ENCODE assay signal across 10 mouse cellular contexts in the genomic region with DNA sequence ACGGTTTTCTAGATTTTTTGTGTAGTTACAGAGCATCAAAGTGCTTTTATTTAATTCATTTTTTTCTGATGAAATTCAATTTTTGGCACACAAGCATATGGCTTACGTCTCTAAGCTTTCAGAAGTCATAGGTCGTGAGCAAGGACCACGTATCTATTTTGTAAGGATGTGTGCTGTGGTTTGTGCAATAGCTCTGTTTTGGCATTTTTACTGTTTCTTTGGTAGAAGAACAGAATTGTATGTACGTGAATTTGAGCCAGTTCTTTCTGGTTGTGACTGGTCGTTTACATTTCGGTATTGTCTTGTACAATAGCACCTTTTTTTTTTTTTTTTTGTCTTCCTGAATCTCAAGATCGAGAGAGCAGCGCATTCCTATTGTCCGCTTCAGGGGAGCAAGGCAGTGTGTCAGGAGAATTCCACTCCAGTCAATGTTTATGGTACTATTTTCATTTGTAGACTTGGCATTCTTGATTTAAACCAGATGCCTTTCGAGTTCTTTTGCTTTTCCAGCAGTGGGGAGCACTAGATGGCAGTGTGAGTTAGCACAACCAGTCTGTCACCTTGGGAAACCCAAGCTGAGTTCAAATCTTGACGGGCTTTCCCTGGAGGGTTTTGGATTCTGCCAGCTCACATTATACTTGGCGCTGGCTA. TPM values are rescaled to one million over a fixed set of nuclear protein-coding genes. Genes with fewer than 3 reads are reported as not detected.
DNase-seq lines count a peak whose midpoint lies in the region; ATAC-seq and TF ChIP-seq lines count a peak whose summit lies in the region.
"Had no signal": no experiment of that assay in that cellular context is flagged by ENCODE, and none has a peak within 500 bp of the region (broad histone marks: within the 10 kb centered on the region; RNA-seq: fewer than 3 reads in every experiment).

No protein-coding gene starts in this region.

- no peaks in the 10 kb centered on the region for H3K27me3 ChIP-seq in forebrain, embryonic 14.5 days (replicated peaks; ENCODE audit: control insufficient read depth, insufficient read depth, low read length)
- H3K27me3 ChIP-seq in liver, embryonic 14.5 days (ENCODE audit: control insufficient read depth, insufficient read depth, low read length) = peaks cover 41% of the 10 kb centered on the region

- 39% methylated on average over 13 of the region's 13 CpGs for WGBS in forebrain, embryonic 14.5 days
- 23% methylated on average over 13 of the region's 13 CpGs for WGBS in liver, embryonic 14.5 days (ENCODE audit: insufficient replicate concordance)

- peak overlapping the region; percentile 96 for H3K9ac ChIP-seq in forebrain, embryonic 14.5 days (ENCODE audit: low read length)
- H3K9ac ChIP-seq in liver, embryonic 14.5 days (replicated peaks) = no peak overlapping the region

- peaks cover 22% of the 10 kb centered on the region; the same call in 1 of the 2 replicates for H3K36me3 ChIP-seq in forebrain, embryonic 14.5 days (ENCODE audit: control insufficient read depth, insufficient read depth, low read length)
- H3K36me3 ChIP-seq in liver, embryonic 14.5 days (replicated peaks; ENCODE audit: control insufficient read depth, insufficient read depth, low read depth) = no peaks in the 10 kb centered on the region
- H3K36me3 ChIP-seq: G1E had no signal

- DNase-seq in A20 (ENCODE audit: low read depth, low spot score) = peak; percentile 11
- peak; percentile 84 for DNase-seq in forebrain, embryonic 14.5 days (ENCODE audit: low spot score)
- DNase-seq in heart, postnatal 25 days (ENCODE audit: low spot score) = peak; percentile 34
- DNase-seq in layer of hippocampus, adult 11-12 months (ENCODE audit: low spot score) = peak; percentile 74
- no peak for DNase-seq in liver, embryonic 14.5 days (ENCODE audit: low read depth in 3 of 3, low spot score in 3 of 3)
- peak; percentile 31 for DNase-seq in ovary, postnatal 14 days (ENCODE audit: low spot score)
- DNase-seq in natural killer cell, adult 2 months (ENCODE audit: low spot score in 2 of 2) = no peak

- 0 out of 2 replicates have a peak, but pooled peaks cover 3% of the 10 kb centered on the region for H3K4me1 ChIP-seq in forebrain, embryonic 14.5 days (ENCODE audit: control insufficient read depth, insufficient read depth, low read length)
- H3K4me1 ChIP-seq in liver, embryonic 14.5 days (replicated peaks; ENCODE audit: control insufficient read depth in 2 of 2, insufficient read depth in 2 of 2, low read length in 1 of 2) = no peaks in the 10 kb centered on the region

- intact Hi-C loops in heart, postnatal 25 days (cut with DNase I) = loop anchor here (1.0 to 5.0 kb wide), 3 partner anchors 126 to 391 kb away; no protein-coding TSS in a partner anchor

- peak; percentile 38 for TF ChIP-seq CTCF in liver, embryonic 14.5 days (IDR thresholded peaks at IDR 0.05; ENCODE audit: low read depth)

- peak; percentile 59; the same call in 1 of the 2 replicates for ATAC-seq in cerebellum, adult (ENCODE audit: insufficient number of reproducible peaks, low FRiP score, low TSS enrichment)
- no peak for ATAC-seq in forebrain, embryonic 14.5 days
- no peak for ATAC-seq in liver, embryonic 14.5 days (ENCODE audit: insufficient read depth)

- TF ChIP-seq EP300 in liver, embryonic 14.5 days (IDR thresholded peaks at IDR 0.05; ENCODE audit: low read depth) = no peak

- H3K4me3 ChIP-seq in forebrain, embryonic 14.5 days (ENCODE audit: low read depth, low read length) = peak overlapping the region; percentile 81
- H3K4me3 ChIP-seq in liver, embryonic 14.5 days (ENCODE audit: insufficient read depth in 1 of 2, low read depth in 2 of 2, low read length in 2 of 2) = no peak overlapping the region

- peak overlapping the region; percentile 76 for H3K4me2 ChIP-seq in forebrain, embryonic 14.5 days (ENCODE audit: low read length)
- peak overlapping the region; percentile 1; the same call in 1 of the 2 replicates for H3K4me2 ChIP-seq in liver, embryonic 14.5 days (ENCODE audit: low read depth)

- H3K27ac ChIP-seq in forebrain, embryonic 14.5 days (ENCODE audit: low read depth, low read length) = peak overlapping the region; percentile 53; the same call in 1 of the 2 replicates
- no peak overlapping the region for H3K27ac ChIP-seq in liver, embryonic 14.5 days
- H3K27ac ChIP-seq: macrophage had no signal

- H3K9me3 ChIP-seq in forebrain, embryonic 14.5 days (replicated peaks; ENCODE audit: control insufficient read depth, low read length) = no peaks in the 10 kb centered on the region
- no peaks in the 10 kb centered on the region for H3K9me3 ChIP-seq in liver, embryonic 14.5 days (ENCODE audit: control insufficient read depth, low read length)

RNA-seq across cellular contexts. Expression of gene Dact1, which starts 1.7 kb away (rescaled TPM):
- 24.9 and 25.5 TPM in 2 replicates for polyA plus RNA-seq in forebrain, embryonic 14.5 days (2014; fragmentation: Nextera tagmentation; extraction: Ambion mirVana)
- 1 to 10 TPM; 5.0 to 5.8 TPM for total RNA-seq in heart, postnatal 25 days (2021)
- 0.56 and 0.58 TPM in 2 replicates for polyA plus RNA-seq in liver, embryonic 14.5 days (2012; rRNA removed)
- 0.32 and 0.48 TPM in 2 replicates for polyA plus RNA-seq in liver, embryonic 14.5 days (2014; fragmentation: Nextera tagmentation; extraction: Ambion mirVana)
- polyA plus RNA-seq: macrophage had no signal

Comparison
In these comparisons a context has a peak if more than half of its experiments do, and no peak if none do; other contexts are left out.
1. DNase-seq: peak in A20 (single experiment), forebrain, embryonic 14.5 days (single experiment), heart, postnatal 25 days (single experiment), layer of hippocampus, adult 11-12 months (single experiment) and ovary, postnatal 14 days (single experiment); none in liver, embryonic 14.5 days (0 of 3) and natural killer cell, adult 2 months (0 of 2).
2. RNA of gene Dact1, which starts 1.7 kb away (polyA plus RNA-seq): 24.9 to 25.5 TPM in forebrain, embryonic 14.5 days; 0.32 to 0.58 TPM in liver, embryonic 14.5 days; every median in the first group is over 10 times any median in the second.